Mouse (Mus musculus) layer of hippocampus, adult 9-11 months (tissue): ENCODE data around the gene Gm21970.
A peak's percentile ranks its signal among the peaks of the same experiment; 100 is the strongest.

Experiments used
- DNase-seq: peaks from one replicate; pipeline ENCODE4 v3.0.0; 2022

Gm21970 gene

DNA sequence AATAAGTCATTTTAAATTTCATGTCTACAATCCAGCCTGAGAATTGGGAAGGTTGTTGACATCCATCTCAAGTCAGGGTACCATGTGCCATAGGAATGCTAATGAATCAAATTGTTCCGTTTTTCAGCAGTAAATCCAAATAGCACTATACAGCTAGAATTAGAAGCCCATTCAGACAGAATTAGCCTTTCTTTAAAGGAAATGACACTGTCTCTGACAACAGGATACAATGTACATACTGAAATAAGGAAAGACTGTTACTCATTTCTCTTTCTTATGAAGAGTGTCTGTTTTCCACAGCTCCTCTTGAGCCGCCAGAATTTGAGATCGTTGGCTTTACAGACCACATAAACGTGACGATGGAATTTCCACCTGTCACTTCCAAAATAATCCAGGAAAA is at the start of gene Gm21970:
TSS of gene Gm21970 (plus strand) at position 301 of the 400 bp plus-strand sequence.
- DNase-seq: no peak

DNA sequence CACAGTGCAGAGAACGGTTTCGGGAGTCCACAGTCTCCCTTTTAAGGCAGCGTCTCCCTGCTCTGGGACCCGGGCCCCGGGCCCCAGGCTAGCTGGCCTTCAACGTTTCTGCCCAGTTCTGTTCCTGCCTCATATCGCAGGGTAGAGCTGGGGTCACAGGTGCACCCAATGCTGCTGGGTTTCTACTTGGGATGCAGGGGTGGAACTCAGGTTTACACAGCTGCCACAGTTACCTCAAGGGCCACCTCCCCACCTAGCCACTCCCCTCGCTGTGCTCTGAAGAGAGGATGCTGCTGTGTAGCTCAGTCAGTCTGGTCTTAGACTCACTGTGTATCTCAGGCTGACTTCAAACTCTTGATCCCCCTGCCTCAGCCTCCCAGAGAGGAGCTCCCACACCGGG is 45.0 kb upstream of the Gm21970 start:
- DNase-seq: no peak

DNA sequence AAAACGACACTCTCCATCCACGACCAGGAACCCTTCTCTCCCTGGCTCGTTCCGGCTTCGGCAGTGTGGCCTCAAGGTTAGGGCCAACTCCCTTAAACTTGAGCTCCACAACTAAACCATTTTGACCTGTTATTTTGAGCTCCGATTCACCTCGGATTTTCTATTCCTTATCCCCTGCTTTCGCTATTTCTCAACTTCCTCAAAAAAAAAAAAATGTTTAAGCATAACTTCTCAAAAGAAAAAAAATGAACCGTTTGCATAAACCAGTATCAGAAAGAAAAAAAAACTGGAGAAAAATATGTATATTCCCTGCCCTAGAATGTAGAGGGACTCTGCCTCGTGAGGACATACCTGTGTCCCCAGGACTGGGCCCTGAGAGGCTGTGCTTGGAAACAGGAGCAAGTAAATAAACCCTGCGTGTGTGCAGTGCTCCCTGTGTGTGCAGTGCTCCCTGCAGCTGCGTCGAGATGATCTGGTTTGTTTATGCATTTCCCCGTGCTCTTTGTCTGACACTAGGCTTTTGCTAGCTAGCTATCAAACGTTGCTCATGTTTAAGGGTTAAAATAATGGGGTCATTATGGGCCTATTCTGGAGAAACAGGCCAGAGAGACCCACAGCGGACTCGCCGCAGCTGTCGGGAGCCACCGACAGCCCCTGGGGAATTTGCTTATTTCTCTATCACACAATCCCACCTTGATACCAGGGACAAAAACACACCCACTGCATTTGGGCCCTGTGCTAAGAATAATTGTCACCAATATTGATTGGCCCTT is 43.8 kb upstream of the Gm21970 start:
- no peak for DNase-seq

DNA sequence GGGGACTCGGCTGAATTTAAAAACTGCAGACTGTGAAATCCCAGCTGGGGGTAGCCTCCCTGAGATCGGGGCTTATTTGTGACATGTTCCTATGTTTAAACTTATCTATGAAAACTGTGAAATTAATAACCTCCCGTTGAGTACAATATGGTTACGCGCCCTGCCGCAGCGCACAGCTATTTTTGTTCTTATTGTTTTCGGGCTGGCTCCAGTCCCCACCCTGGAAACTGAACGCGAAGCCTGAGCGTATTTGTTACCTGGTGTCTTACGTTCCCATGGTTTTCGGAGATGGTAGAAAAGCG is 43.3 kb upstream of the Gm21970 start:
- no peak for DNase-seq

DNA sequence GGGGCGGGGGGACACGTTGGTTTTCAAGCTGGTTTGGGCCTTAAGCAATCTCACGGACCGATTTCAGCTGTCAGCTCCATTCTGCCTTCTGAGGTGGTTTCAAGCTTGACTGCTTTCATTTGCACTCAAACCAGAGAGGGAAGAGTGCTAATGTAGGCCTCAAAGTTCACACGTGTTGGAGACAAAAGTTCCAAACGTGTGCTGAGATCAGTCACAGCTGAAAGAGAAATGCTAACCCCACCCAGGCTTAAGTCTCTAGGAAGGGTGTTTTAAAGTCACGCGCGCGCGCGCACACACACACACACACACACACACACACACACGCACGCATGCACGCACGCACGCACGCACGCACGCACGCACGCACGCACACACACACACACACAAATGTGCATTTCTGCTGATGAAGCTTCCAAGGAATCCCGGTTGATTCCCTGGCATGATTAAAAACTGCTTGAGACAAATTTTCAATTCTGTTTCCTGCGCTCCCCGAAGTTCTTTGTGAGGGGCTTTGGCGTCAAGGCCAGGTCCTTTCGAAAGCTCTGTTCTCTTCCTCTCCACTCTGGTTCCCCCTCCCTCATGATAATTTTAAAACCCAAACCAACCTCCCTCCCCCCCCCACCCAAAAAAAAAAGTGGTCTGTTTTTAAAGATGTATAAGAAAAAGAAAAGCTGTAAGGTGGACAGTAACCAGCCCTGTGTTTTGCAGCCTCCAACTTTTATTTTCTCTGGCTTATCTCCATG is 42.8 kb upstream of the Gm21970 start:
- DNase-seq: no peak

DNA sequence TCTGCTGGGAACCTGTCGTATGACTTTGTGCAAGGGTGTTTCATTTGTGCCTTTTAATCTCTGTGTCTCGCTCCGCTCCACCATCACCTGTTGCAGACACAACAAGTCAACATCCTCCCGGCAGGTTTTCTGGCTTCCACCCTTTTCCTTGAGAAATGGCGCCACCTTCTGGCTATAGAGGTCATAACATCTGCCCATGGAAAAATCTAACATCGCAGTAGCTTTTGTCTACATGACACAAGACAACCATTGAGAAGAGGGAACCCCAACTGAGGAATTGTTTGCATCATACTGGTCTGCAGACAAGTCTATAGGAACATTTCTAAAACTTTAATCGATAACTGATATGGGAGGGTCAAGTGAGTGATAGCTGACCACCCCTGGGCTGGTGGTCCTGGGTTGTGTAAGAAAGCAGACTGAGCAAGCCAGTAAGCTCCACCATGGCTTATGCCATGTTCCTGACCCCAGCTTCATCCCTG is 39.4 kb upstream of the Gm21970 start:
- peak; percentile 72 for DNase-seq

DNA sequence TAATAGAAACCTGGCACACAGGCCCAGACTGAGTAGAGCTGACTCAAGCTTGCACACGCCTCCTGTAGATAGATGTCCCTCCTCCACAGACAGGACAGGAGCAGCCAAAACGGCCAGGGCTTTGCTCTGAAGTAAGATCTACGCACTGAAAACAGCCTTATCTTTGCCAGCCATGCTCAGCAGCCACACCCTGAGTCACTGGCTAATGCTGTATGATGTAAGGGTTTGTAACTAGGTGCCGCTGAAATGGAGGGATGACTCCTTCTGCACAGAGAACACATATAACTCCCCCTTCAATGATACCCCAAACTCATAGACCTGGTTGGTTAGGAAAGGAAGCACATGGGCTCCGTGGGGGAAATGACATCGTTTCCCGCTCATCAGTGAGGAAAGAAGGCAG is 38.8 kb upstream of the Gm21970 start:
- no peak for DNase-seq

DNA sequence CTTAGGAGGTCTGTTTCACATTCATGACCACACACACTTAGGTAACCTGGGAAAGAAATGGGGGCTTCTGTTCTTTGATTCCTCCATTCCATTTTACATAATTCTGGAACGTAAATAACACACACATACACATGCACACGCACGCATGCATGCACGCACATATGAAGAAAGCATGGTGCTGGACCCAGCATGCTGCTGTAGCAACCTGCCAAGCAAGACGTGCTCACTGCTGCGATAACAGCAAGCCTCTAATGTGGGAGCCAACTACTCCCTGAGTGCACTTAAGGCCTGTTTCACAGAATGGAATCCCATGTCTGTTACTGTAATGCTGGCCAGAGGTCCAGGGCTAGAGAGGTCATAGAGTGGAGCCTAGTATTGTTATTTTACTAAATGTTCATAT is 38.3 kb upstream of the Gm21970 start:
- no peak for DNase-seq

DNA sequence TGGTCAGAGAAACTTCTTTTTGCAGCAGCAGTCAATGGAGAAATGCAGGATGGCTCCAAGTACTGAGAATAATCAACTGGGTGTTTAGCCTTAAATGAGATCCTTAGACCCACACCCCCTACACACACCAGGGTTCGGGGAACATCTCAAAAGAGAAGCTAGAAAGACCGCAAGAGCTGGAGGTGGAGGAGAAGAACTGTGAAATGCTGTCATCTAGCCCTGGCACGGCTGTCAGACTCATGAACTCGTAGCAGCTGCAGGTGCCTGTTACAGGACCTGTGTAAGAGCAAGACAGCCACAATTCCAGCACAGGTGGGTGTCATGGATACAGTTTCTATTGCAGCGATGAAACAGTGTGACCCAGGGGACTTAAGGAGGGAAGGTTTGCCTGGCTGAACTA is 37.9 kb upstream of the Gm21970 start:
- no peak for DNase-seq

DNA sequence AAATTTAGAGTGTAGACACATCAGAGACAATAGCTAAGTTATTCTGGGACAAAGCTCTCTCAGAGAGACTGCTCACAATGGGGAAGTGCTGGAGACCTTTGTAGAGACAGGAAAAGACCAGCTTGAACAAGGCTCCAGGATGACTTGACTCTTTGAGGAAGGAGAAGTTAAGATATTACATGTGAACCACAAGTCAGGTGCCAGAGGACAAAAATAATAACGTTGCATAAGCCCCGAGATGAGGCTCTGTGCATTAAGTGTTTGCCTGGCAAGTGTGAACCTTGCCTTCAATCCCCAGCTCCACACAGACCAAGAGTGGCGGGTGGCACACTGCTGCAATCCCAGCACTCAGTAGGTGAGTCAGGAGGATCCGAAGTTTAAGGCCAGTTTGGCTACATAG is 36.9 kb upstream of the Gm21970 start:
- DNase-seq: peak; percentile 68

DNA sequence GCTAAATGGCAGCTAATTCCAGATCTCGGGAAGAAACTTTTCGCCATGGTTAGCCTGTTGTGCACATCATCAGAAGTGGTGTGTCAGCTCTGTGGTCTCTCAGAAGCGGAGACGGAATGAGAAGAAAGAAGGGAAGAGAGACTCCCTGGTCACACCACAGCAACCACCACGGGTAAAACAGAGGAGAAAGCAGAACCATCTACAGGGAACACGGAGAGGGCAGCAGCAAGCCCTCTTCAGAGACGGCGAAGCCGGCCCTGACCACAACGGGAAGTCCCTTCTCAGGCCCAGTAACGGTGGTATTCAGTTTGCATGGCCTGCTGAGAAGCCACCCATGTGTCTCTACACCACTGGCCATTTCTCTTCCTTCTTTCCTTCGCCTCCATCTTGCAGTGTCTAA is 36.4 kb upstream of the Gm21970 start:
- DNase-seq: peak; percentile 83

DNA sequence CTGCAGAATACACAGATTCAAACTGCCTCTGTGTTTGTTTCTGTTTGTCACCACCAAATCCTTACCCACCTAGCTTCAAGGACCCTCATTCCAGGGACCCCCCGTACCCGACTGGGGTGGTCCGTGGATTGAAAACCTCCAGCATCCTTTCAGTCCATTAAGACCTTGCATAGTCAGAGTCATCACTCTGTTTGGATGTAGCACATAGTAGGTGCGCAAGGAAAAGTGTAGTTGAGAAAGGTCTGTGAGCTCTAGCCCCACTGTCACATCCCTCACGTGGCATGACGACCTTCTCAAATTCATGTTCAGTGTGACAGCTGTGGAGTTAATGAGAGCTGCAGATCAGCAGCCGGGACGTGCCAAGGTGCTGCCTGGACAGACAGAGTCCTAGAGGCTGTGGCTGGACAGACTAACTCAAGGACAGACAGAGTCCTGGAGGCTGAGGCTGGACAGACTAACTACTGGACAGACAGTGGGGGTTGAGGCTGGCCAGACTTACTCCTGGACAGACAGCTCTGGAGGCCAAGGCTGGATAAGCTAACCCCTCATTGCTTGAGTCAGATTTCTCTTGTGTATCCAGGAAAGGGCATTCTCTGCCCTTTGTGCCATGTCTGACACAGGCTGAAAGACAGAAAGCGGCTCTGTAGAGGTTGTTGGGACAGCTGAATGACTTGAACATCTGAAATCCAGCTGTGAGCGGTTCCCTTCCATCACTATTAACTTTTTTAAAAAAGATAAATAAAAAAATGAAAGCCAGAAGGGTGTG is 34.6 kb upstream of the Gm21970 start:
- no peak for DNase-seq

DNA sequence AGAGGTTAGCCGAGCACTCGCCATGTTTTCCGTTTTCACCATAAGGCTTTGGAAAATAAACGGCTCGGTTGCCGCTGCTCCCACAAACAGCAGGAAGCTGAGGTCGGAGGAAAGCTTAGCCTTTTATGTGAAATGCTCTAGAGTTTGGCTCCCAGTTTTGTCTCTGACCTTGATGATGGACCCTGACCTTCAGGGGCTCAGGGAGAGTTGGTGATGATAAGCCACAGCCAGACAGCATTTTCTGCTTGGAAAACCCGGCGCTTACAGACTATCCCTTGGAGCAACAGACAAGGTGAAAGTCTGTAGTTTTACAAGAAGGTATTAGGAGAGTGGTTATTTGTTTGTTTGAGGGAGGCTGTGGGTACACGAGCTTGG is 34.0 kb upstream of the Gm21970 start:
- no peak for DNase-seq

DNA sequence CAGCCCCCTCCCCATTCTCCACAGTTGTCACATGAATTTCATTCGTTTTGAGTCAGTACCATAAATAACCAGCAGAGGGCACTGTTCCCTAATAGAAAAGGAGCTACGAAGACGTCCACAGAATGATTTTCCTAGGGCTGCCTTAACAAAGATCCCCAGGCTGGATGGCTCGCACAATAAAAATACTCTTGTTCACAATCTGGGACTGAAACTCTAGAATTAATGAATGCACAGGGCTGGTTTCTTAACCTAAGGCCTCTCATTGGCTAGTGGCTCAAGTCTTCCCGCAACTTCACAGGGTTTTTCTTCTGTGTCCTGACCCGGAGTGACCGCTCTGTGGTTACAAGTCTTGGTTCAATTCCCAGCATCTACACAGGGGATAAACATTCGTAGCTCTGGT is 33.0 kb upstream of the Gm21970 start:
- DNase-seq: no peak

DNA sequence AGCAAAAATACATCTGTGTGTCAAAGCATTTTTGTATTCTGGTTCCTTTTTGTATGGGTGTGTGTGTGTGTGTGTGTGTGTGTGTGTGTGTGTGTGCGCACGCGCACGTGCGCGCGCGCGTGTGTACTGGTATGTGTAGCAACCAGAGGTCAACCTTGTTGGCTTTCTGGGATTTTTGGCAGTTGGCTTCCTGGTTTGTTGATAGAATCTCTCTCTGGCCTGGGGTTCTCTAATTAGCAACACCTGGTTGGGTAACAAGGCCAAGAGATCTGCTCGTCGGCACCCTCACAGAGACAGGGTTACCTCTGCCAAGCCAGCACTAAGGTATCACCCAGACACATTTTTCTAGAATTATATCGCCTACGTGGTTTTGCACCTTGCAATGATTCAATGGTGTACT is 32.0 kb upstream of the Gm21970 start:
- DNase-seq: no peak

DNA sequence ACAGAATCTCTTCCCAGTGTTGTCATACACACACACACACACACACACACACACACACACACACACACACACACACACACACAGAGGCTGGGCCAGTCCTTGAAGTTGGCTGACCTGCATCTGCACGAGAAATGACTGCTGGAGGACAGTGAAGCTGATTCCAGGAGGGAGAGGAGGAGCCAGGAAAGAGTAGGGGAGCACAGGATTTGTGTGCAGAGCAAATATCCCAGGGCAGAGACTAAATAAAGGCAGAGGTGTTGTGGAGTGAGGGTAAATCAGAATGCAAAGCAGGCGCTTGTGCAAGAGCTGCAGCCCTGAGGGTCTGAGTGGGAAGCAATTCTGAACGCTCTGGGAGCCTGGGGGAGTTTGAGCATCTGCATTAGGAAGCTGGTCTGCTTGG is 31.4 kb upstream of the Gm21970 start:
- DNase-seq: no peak

DNA sequence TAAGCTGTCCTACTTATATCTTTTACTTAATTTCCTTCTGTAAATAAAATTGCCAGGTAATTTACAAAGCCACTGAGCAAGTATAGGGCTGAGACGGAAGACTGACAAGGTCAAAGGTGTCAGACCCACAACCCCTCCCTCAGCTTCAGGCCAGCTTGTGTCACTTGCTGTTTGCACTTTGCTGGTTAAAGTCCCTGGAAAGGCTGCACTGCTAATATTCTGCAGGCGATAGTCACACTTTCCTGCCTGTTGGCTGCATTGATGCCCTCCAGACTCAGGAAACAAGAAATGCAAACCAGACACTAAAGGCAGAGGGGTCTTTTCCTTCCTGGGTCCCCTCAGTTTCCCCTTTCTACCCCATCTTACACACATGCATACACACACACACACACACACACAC is 29.5 kb upstream of the Gm21970 start:
- DNase-seq: no peak

DNA sequence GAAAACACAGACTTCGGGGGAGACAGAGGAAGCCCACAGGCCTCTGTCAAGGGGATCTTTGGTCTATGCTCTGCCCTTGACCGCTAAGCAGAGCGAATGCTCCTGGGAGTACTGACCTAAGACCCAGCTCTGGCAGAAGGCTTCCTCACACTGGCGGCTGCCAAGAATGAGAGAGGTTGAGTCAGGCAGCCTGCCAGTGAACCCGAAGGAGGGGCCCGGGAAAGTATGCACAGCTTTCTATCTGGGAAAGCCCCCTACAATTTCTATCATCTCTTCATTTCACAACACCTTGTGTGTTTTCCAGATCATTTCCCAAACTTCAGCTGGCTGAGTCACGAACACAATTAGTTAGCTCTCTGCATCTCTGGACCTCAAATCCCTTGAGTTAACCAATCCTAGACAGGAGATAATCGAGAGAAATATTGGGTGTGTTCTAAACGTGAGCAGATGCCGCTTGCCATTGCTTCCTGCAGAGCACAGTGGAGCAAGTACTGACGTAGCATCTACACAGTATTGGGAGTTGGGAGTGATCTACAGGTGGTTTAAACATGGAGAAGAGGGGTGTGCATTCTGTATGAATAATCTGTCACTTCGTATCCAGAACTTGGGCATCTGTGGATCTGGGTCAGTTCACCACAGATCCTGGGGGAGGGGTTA is 28.8 kb upstream of the Gm21970 start:
- DNase-seq: no peak

DNA sequence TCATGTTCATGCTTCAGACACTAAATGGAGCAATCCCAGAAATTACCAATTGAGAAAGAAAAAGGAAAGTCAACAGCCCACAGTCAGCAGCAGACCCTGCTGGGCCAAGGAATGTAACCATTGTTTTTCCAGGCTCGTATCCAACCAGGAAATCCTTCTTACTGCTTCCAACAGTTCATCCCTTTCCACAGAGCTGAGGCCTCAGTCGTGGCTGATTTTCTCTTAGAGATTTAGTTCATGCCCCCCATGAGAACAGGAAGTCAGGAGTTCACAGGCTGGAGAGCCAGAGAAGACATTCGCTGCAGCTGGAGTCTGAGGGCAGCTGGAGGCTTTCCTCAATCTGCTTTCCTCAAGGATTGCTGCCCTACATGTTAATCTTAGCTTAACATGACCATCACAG is 28.0 kb upstream of the Gm21970 start:
- DNase-seq: no peak

DNA sequence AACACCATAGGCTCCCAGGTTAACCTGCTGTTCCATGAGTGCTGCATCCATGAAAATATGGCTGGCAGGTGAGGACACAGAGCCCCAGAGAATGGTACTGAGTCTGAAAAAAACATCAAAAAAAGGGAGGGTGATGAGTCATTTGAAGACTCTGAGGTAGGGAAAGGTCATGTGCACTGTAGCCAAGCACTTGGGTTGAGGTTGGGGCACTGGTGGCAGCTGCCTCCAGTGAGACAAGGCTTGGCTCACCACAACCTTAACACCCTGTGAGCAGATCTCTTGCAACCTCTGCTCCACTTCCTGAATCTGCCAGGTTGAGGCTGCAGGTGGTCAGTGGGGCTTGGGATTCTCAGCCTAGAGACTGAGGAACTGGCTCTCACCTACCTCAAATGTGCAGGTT is 25.0 kb upstream of the Gm21970 start:
- no peak for DNase-seq

DNA sequence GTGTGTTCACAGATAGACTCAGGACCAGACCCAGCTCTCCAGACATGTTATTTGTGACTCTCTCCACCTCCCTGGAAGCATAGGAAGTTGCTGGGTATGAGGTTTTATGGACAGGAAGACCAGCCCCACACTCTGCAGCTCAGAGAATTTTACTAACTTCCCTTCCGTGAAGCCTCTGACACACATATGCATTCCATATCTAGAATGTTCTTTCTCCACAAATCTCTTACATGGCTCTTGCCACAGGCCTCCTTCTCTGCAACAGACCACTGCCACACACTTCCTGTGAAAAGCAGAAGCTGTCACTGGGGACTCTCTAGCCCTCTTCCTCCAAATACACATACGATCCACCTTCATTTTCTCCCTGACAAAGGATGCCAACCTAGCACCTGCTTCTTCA is 24.5 kb upstream of the Gm21970 start:
- DNase-seq: no peak

DNA sequence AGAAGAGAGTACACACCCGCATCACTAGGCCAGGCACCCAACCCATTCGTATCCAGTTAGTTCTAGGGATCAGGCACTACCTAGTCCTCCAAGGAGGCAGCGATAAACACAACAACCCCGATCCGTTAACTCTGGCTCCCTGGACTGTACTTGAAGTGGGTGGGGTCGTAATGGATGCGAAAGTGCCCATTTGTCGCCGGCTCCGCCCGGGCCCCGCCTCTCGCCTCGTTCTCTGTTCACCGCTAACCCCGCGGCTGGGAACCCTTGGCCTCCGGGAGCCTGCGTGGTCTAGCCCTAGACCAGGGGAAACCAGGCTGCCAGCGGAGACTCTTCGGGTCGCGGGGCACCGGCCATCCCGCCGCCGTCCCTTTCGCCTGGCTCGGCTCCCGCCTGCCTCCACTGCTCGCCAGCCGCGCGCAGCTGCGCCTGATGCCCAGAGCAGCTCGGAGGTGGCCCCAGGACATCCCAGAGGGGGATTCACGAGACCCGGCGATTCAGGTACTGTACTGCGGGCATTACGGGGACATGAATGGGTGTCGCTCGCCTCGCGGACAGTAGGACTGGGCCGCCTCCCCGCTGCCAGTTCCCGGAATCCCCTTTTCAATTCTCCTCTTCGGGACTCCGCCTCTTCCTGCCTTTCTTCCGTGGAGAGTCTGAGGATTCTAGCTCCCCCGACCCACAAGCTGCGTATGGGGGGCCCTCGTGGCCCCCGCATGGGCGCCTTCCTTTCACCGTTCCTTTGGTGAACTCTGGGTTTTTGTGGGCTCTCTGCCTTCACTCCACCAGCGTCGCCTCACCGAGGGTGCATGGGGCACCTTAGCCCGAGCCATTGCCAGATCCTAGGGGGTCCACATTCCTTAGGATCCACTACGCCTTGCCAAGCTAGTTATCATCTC is 18.7 kb upstream of the Gm21970 start, which contains the start of gene Ifnar2:
TSS of gene Ifnar2 (plus strand) at position 207 of the 896 bp plus-strand sequence.
- DNase-seq: peak; percentile 78
